Mouse (Mus musculus) WW6 (cell line): ENCODE measurements around the gene Efcab9.

Source experiments
- DNase-seq: peaks from one replicate; pipeline ENCODE4 v3.0.0-alpha.2; 2013; ENCODE audit warnings: low read depth, low spot score

Efcab9 gene

GRCm38 (mm10) chr11:32556333-32556990, 24.6 kb upstream of the Efcab9 start:
- no peak for DNase-seq

GRCm38 (mm10) chr11:32555103-32555689, 23.3 kb upstream of the Efcab9 start:
- DNase-seq: no peak

GRCm38 (mm10) chr11:32554141-32555091, 22.5 kb upstream of the Efcab9 start:
- no peak for DNase-seq

GRCm38 (mm10) chr11:32553311-32554140, 21.6 kb upstream of the Efcab9 start:
- DNase-seq: no peak

GRCm38 (mm10) chr11:32552401-32553090, 20.7 kb upstream of the Efcab9 start:
- DNase-seq: no peak

- no peak for DNase-seq
Measured at GRCm38 (mm10) chr11:32551579-32552297, 19.9 kb upstream of the Efcab9 start.

- no peak for DNase-seq
Measured at GRCm38 (mm10) chr11:32551056-32551455, 19.2 kb upstream of the Efcab9 start.

- no peak for DNase-seq
Measured at GRCm38 (mm10) chr11:32550102-32550501, 18.2 kb upstream of the Efcab9 start.

- no peak for DNase-seq
Measured at GRCm38 (mm10) chr11:32549236-32549635, 17.4 kb upstream of the Efcab9 start.

- DNase-seq: no peak
Measured at GRCm38 (mm10) chr11:32548240-32548639, 16.4 kb upstream of the Efcab9 start.

GRCm38 (mm10) chr11:32547391-32547947, 15.6 kb upstream of the Efcab9 start:
- no peak for DNase-seq

GRCm38 (mm10) chr11:32546483-32546882, 14.6 kb upstream of the Efcab9 start:
- DNase-seq: no peak

GRCm38 (mm10) chr11:32545605-32546004, 13.7 kb upstream of the Efcab9 start:
- DNase-seq: no peak

- DNase-seq: no peak
Measured at GRCm38 (mm10) chr11:32544497-32544896, 12.6 kb upstream of the Efcab9 start.

GRCm38 (mm10) chr11:32544041-32544440, 12.2 kb upstream of the Efcab9 start:
- DNase-seq: no peak

- DNase-seq: no peak
Measured at GRCm38 (mm10) chr11:32542687-32543411, 11.0 kb upstream of the Efcab9 start.

- no peak for DNase-seq
Measured at GRCm38 (mm10) chr11:32542181-32542580, 10.3 kb upstream of the Efcab9 start.

- DNase-seq: no peak
Measured at GRCm38 (mm10) chr11:32540463-32540862, 8.6 kb upstream of the Efcab9 start.

GRCm38 (mm10) chr11:32539717-32540116, 7.8 kb upstream of the Efcab9 start:
- DNase-seq: no peak
